Mouse (Mus musculus): ENCODE results near the gene Acbd6. TPM values are rescaled to one million over a fixed set of nuclear protein-coding genes. Genes with fewer than 3 reads are reported as not detected.

Acbd6 gene
- polyA plus RNA-seq, 1 experiment from 2014 or later, result 106 TPM

- no peak overlapping the region for H3K9ac ChIP-seq (replicated peaks)
- no peaks in the 10 kb centered on the region for H3K36me3 ChIP-seq
- no peak overlapping the region for H3K4me3 ChIP-seq
- H3K4me2 ChIP-seq (replicated peaks), result no peak overlapping the region
- peaks cover 11% of the 10 kb centered on the region for H3K4me1 ChIP-seq
- under 1% methylated on average over 26 of the region's 26 CpGs for WGBS
- no peak for ATAC-seq (replicated peaks)
- no peak overlapping the region for H3K27ac ChIP-seq (replicated peaks)
- peaks cover 90% of the 10 kb centered on the region for H3K27me3 ChIP-seq
- H3K9me3 ChIP-seq, result no peaks in the 10 kb centered on the region
These were observed 178.3 kb downstream of the Acbd6 start for GRCm38 (mm10) chr1:155736096-155736825.

DNA sequence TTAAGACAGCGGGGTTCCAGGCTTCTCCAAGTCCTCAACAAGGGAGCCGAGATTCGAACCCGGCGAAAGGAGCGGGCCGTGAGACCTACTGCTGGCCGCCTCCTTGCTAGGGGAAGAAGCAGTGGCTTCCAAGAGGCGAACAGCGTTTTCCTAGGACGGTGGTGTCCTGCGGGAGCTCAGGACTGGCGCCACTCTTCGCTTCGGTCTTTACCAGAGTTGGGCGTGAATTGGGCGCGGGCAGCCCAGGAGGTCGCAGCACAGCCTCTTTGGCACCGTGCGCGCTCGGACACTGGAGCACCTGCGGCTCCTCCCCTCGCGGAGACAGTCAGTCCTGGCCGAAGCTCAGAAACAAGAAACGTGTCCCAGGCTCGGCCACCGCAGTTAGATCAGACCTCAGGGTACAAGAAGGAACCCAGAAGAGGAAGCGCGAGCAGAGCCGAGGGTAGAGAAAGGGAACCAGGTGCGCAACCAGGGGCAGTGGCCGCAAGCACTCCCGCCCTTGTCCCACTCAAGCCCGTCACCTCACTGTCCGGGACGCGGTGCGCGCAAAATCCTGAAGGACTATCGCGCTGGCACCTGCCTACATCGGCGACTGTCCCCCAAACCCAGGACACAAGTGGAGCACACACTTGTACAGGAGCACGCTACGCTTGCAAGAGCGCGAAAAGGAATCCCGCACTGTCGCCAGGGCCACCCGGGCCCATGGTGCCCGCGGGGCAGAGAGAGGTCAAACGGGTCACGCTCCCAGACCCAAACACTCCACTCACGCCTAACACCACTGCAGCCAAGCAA lies 179.3 kb downstream of the Acbd6 start:
- Histone ChIP-seq H3K4me2 (replicated peaks) (no peak overlapping the region), H3K9me3 (no peaks in the 10 kb centered on the region), H3K4me1 (peaks cover 20% of the 10 kb centered on the region), H3K9ac (replicated peaks) (no peak overlapping the region), H3K36me3 (no peaks in the 10 kb centered on the region), H3K4me3 (no peak overlapping the region), H3K27me3 (peaks cover 90% of the 10 kb centered on the region), H3K27ac (replicated peaks) (no peak overlapping the region)
- no peak for ATAC-seq (replicated peaks)
- under 1% methylated on average over 58 of the region's 58 CpGs for WGBS

GRCm38 (mm10) chr1:155737809-155738383 lies 180.0 kb downstream of the Acbd6 start:
- H3K9me3 ChIP-seq, result no peaks in the 10 kb centered on the region
- ATAC-seq (replicated peaks), result no peak
- H3K27ac ChIP-seq (replicated peaks), result no peak overlapping the region
- no peak overlapping the region for H3K4me3 ChIP-seq
- H3K27me3 ChIP-seq, result peaks cover 86% of the 10 kb centered on the region
- peaks cover 27% of the 10 kb centered on the region for H3K4me1 ChIP-seq
- H3K4me2 ChIP-seq (replicated peaks), result no peak overlapping the region
- no peaks in the 10 kb centered on the region for H3K36me3 ChIP-seq
- H3K9ac ChIP-seq (replicated peaks), result no peak overlapping the region
- under 1% methylated on average over 25 of the region's 25 CpGs for WGBS

Other genes starting within 250 kb of the Acbd6 start
- 71.2 TPM in 2 replicates for gene Xpr1, start 140.7 kb upstream of the Acbd6 start, polyA plus RNA-seq (2015; fragmentation: Nextera tagmentation; extraction: Ambion mirVana)
- 0.33 TPM in 1 of 2 replicates, not detected in the other for gene Lhx4, start 193.6 kb downstream of the Acbd6 start, polyA plus RNA-seq (2015; fragmentation: Nextera tagmentation; extraction: Ambion mirVana)